Mouse (Mus musculus): ENCODE data around the gene Maml2.

DNA sequence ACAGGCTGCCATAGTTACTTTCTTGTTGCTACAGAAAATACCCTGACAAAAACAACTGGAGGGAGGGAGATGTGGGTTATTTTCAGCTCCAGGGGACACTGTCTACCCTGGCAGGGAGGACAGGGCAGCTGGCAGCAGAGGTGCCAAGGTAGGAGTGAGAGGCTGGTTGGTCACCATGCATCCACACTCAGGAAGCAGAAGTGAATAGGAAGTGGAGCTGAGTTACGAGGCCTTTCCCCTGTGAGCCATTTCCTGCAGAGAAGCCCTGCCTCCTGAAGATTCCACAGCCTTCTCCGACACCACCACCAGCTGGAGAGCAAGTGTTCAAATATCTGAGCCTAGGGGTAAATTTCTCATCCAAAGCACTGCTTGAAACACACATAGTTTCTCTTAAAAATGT is 277.2 kb downstream of the Maml2 start:
- TF ChIP-seq CTCF (IDR thresholded peaks at IDR 0.05; ENCODE audit: insufficient read depth, low read depth, low read length) (no peak), POLR2A (IDR thresholded peaks at IDR 0.05; ENCODE audit: insufficient read depth, low read depth, low read length) (no peak)
